Mouse (Mus musculus) MEL (cell line): ENCODE results near the gene Fam69a.

Experiments
- CTCF ChIP-seq, 3 experiments: IDR thresholded peaks in 2 of 3; conservative IDR thresholded peaks in 1 of 3; 2 replicates each; pipeline ENCODE4 v1.5.1; 2011 to 2012; ENCODE audit warnings: low read length in 3 of 3, low read depth in 2 of 3, mild to moderate bottlenecking in 2 of 3, improper control_type of control experiment in 1 of 3, inconsistent platforms in 1 of 3, mixed read lengths in 1 of 3, moderate library complexity in 1 of 3; ENCODE audit not compliant: control insufficient read depth in 1 of 3, insufficient read depth in 1 of 3, poor library complexity in 1 of 3, severe bottlenecking in 1 of 3
- E2F4 ChIP-seq: IDR thresholded peaks from 2 replicates; pipeline ENCODE4 v1.6.1; 2011; ENCODE audit warnings: low read depth, low read length, improper control_type of control experiment, borderline replicate concordance
- EP300 ChIP-seq, 2 experiments: IDR thresholded peaks; 2 replicates each; pipeline ENCODE4 v1.6.1; 2011; ENCODE audit warnings: improper control_type of control experiment in 2 of 2, low read length in 2 of 2, low read depth in 1 of 2, mild to moderate bottlenecking in 1 of 2
- HCFC1 ChIP-seq: IDR thresholded peaks from 2 replicates; pipeline ENCODE4 v1.6.1; 2012; ENCODE audit warnings: low read depth, mild to moderate bottlenecking, inconsistent platforms, low read length, improper control_type of control experiment, moderate library complexity
- KAT2A ChIP-seq: conservative IDR thresholded peaks from 2 replicates; pipeline ENCODE4 v1.6.1; 2012; ENCODE audit warnings: low read depth, low read length, improper control_type of control experiment, inconsistent platforms
- MAFK ChIP-seq: IDR thresholded peaks from 2 replicates; pipeline ENCODE4 v1.6.1; 2011; ENCODE audit warnings: low read depth, mild to moderate bottlenecking, low read length, improper control_type of control experiment, borderline replicate concordance
- MXI1 ChIP-seq: IDR thresholded peaks from 2 replicates; pipeline ENCODE4 v1.6.1; 2011; ENCODE audit warnings: mild to moderate bottlenecking, low read depth, low read length, improper control_type of control experiment
- NELFE ChIP-seq: IDR thresholded peaks from 2 replicates; pipeline ENCODE4 v1.6.1; 2011; ENCODE audit warnings: low read depth, low read length, improper control_type of control experiment
- NRF1 ChIP-seq: IDR thresholded peaks from 2 replicates; pipeline ENCODE4 v1.6.1; 2014; ENCODE audit warnings: low read depth, mild to moderate bottlenecking, inconsistent platforms, low read length, improper control_type of control experiment, moderate library complexity; ENCODE audit not compliant: poor library complexity, insufficient read depth, severe bottlenecking
- POLR2A ChIP-seq, 2 experiments: IDR thresholded peaks; 2 replicates each; pipeline ENCODE4 v1.6.1; 2011 to 2012; ENCODE audit warnings: low read length in 2 of 2, mild to moderate bottlenecking in 2 of 2, control low read depth in 1 of 2, improper control_type of control experiment in 1 of 2, low read depth in 1 of 2, moderate library complexity in 1 of 2; ENCODE audit not compliant: control insufficient read depth in 1 of 2, insufficient read depth in 1 of 2, poor library complexity in 1 of 2
- POLR2AphosphoS2 ChIP-seq: IDR thresholded peaks from 2 replicates; pipeline ENCODE4 v1.6.1; 2011; ENCODE audit warnings: low read length, improper control_type of control experiment
- SIN3A ChIP-seq: IDR thresholded peaks from 2 replicates; pipeline ENCODE4 v1.6.1; 2012; ENCODE audit warnings: low read length, improper control_type of control experiment, inconsistent platforms
- ZC3H11A ChIP-seq: IDR thresholded peaks from 2 replicates; pipeline ENCODE4 v1.6.1; 2012; ENCODE audit warnings: low read depth, mild to moderate bottlenecking, inconsistent platforms, low read length, improper control_type of control experiment

GRCm38 (mm10) chr5:107909668-107910067 is 77.2 kb downstream of the Fam69a start:
- TF ChIP-seq EP300 (IDR thresholded peaks at IDR 0.05; ENCODE audit: low read depth in 1 of 2, low read length in 2 of 2) (no peak), CTCF (IDR thresholded peaks at IDR 0.05 in 2 of 3, conservative IDR thresholded peaks at IDR 0.05 in 1 of 3; ENCODE audit: control insufficient read depth in 1 of 3, insufficient read depth in 1 of 3, low read depth in 2 of 3, low read length in 3 of 3, poor library complexity in 1 of 3, severe bottlenecking in 1 of 3) (no peak), NRF1 (no peak), KAT2A (no peak), E2F4 (no peak), SIN3A (no peak), MXI1 (no peak), ZC3H11A (no peak), POLR2A (IDR thresholded peaks at IDR 0.05; ENCODE audit: control insufficient read depth in 1 of 2, insufficient read depth in 1 of 2, low read depth in 1 of 2, low read length in 2 of 2, poor library complexity in 1 of 2) (peak in 1 of 2 experiments; percentile 42; a peak in 1 of 4 replicates), POLR2AphosphoS2 (peak; percentile 94), NELFE (no peak), MAFK (no peak), HCFC1 (no peak)
